Mouse (Mus musculus) frontal cortex, postnatal 36 days (tissue): ENCODE results near the gene Cep170b.

ENCODE experiments used
- DNase-seq, 2 experiments: peaks; one replicate each; pipeline ENCODE4 v3.0.0; 2022; ENCODE audit warnings: low spot score in 2 of 2

Cep170b gene

GRCm38 (mm10) chr12:112702374-112703320, 17.6 kb upstream of the Cep170b start:
- no peak for DNase-seq

GRCm38 (mm10) chr12:112706704-112707572, 13.3 kb upstream of the Cep170b start:
- DNase-seq, result peak; percentile 87 to 92

GRCm38 (mm10) chr12:112707573-112707869, 12.7 kb upstream of the Cep170b start:
- DNase-seq, result no peak

- peak in 1 of 2 experiments; percentile 37 for DNase-seq
Observed at GRCm38 (mm10) chr12:112713984-112714383, 6.3 kb upstream of the Cep170b start.

GRCm38 (mm10) chr12:112717140-112717539, 3.1 kb upstream of the Cep170b start:
- no peak for DNase-seq

- no peak for DNase-seq
Observed at GRCm38 (mm10) chr12:112718995-112719394, 1.3 kb upstream of the Cep170b start.

GRCm38 (mm10) chr12:112720890-112721423, 702 bp downstream of the Cep170b start:
- DNase-seq, result no peak

- DNase-seq, result no peak
Observed at GRCm38 (mm10) chr12:112721424-112722239, 1.4 kb downstream of the Cep170b start.

GRCm38 (mm10) chr12:112722240-112723027, 2.2 kb downstream of the Cep170b start:
- peak in 1 of 2 experiments; percentile 58 for DNase-seq

- no peak for DNase-seq
Observed at GRCm38 (mm10) chr12:112723028-112723330, 2.7 kb downstream of the Cep170b start.

GRCm38 (mm10) chr12:112723445-112723844, 3.2 kb downstream of the Cep170b start:
- DNase-seq, result no peak

- DNase-seq, result peak in 1 of 2 experiments; percentile 76
Observed at GRCm38 (mm10) chr12:112724077-112724805, 4.0 kb downstream of the Cep170b start.

- no peak for DNase-seq
Observed at GRCm38 (mm10) chr12:112727801-112728200, 7.5 kb downstream of the Cep170b start.

- DNase-seq, result no peak
Observed at GRCm38 (mm10) chr12:112730808-112731207, 10.6 kb downstream of the Cep170b start.

- DNase-seq, result no peak
Observed at GRCm38 (mm10) chr12:112732591-112732990, 12.3 kb downstream of the Cep170b start.

GRCm38 (mm10) chr12:112734108-112734820, 14.0 kb downstream of the Cep170b start:
- DNase-seq, result no peak

GRCm38 (mm10) chr12:112734881-112735655, 14.8 kb downstream of the Cep170b start:
- no peak for DNase-seq

- no peak for DNase-seq
Observed at GRCm38 (mm10) chr12:112735896-112736635, 15.8 kb downstream of the Cep170b start.
